Comparison of ENCODE assay signal across 9 mouse cellular contexts in the genomic region with DNA sequence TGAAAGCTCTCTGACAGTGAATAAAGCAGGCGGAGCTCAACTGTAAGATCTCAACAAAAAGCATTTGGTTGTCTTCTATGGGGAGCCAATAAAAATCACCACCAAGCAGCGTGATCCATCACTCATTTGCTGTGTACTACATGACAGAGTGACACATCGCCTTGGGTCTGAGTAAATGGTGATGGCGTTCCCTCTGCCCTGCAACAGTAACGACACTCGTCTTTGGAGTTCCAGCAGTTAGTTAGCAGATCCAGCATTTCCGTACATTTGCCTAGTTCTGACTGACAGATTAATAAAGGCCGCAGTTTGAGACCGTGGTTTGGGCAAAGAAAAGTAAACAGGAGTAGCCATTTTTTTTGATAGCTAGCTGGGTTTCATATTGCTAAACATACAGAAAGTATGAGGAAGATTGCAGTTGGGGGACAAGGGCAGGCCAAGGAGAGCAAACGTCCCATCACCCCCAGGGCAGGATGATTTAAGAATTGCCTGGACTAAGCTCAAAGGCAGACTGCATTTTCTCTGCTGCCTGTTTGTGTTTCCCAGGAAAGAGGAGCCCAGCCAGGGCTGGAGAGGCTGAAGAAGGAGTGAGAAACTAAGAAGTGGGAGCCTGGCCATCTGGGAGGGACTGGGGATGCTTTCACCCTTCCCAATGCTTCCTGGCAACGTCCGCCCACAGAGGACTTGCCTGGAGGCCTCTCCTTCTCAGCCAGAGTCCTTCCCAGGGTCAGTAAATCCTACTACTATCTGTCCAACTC. TPM values are rescaled to one million over a fixed set of nuclear protein-coding genes. Genes with fewer than 3 reads are reported as not detected.
DNase-seq lines count a peak whose midpoint lies in the region; ATAC-seq lines count a peak whose summit lies in the region.
"Had no signal": no experiment of that assay in that cellular context is flagged by ENCODE, and none has a peak within 500 bp of the region (broad histone marks: within the 10 kb centered on the region; RNA-seq: fewer than 3 reads in every experiment).

No protein-coding gene starts in this region.

- H3K9ac ChIP-seq in forebrain, embryonic 12.5 days, result no peak overlapping the region

- WGBS in forebrain, embryonic 12.5 days, result 65% methylated on average over 12 of the region's 12 CpGs
- 78% methylated on average over 12 of the region's 12 CpGs for WGBS in forebrain, embryonic 10.5 days
- WGBS in embryonic facial prominence, embryonic 10.5 days, result 65% methylated on average over 12 of the region's 12 CpGs

- H3K9me3 ChIP-seq in forebrain, embryonic 12.5 days, result no peaks in the 10 kb centered on the region
- no peaks in the 10 kb centered on the region for H3K9me3 ChIP-seq in forebrain, embryonic 10.5 days
- no peaks in the 10 kb centered on the region for H3K9me3 ChIP-seq in embryonic facial prominence, embryonic 10.5 days

- DNase-seq in forebrain, embryonic 10.5 days (ENCODE audit: extremely low spot score, low spot score), result no peak
- DNase-seq in embryonic facial prominence, embryonic 10.5 days (ENCODE audit: low spot score), result no peak
- peak; percentile 58 to 67 for DNase-seq in heart, postnatal 14 days
- DNase-seq in left cerebral cortex, postnatal 10 days (ENCODE audit: extremely low spot score in 1 of 2, low spot score in 2 of 2), result peak; percentile 48 to 79
- peak; percentile 31 for DNase-seq in ovary, adult 18-20 months (ENCODE audit: low spot score)
- DNase-seq in thymus, postnatal 14 days, result no peak
- DNase-seq in yolk sac, embryonic 10.5 days (ENCODE audit: low spot score), result no peak

- no peak overlapping the region for H3K4me2 ChIP-seq in forebrain, embryonic 12.5 days

- ATAC-seq in forebrain, embryonic 12.5 days (ENCODE audit: low FRiP score), result 0 out of 2 replicates have a peak, but pooled peaks have one; percentile 20

- peak overlapping the region; percentile 13; the same call in 1 of the 2 replicates for H3K27ac ChIP-seq in forebrain, embryonic 12.5 days
- H3K27ac ChIP-seq in forebrain, embryonic 10.5 days, result no peak overlapping the region
- 0 out of 2 replicates have a peak overlapping the region, but pooled peaks have one; percentile 16 for H3K27ac ChIP-seq in embryonic facial prominence, embryonic 10.5 days (replicated peaks)

- H3K4me1 ChIP-seq in forebrain, embryonic 12.5 days, result 0 out of 2 replicates have a peak, but pooled peaks cover 9% of the 10 kb centered on the region
- peaks cover 6% of the 10 kb centered on the region; the same call in 1 of the 2 replicates for H3K4me1 ChIP-seq in forebrain, embryonic 10.5 days
- H3K4me1 ChIP-seq in embryonic facial prominence, embryonic 10.5 days, result peaks cover 10% of the 10 kb centered on the region

- intact Hi-C loops in heart, postnatal 14 days (cut with DNase I), result no loop called here
- intact Hi-C loops in left cerebral cortex, postnatal 10 days (cut with DNase I), result no loop called here

- no peaks in the 10 kb centered on the region for H3K27me3 ChIP-seq in forebrain, embryonic 12.5 days
- peaks cover 6% of the 10 kb centered on the region; the same call in 1 of the 2 replicates for H3K27me3 ChIP-seq in forebrain, embryonic 10.5 days (ENCODE audit: poor library complexity, severe bottlenecking)
- H3K27me3 ChIP-seq in embryonic facial prominence, embryonic 10.5 days (replicated peaks; ENCODE audit: low read depth, poor library complexity, severe bottlenecking), result 0 out of 2 replicates have a peak, but pooled peaks cover 8% of the 10 kb centered on the region

- no peak overlapping the region for H3K4me3 ChIP-seq in forebrain, embryonic 12.5 days (replicated peaks)
- H3K4me3 ChIP-seq in forebrain, embryonic 10.5 days, result no peak overlapping the region
- H3K4me3 ChIP-seq in embryonic facial prominence, embryonic 10.5 days, result no peak overlapping the region

- H3K36me3 ChIP-seq in forebrain, embryonic 12.5 days (replicated peaks), result no peaks in the 10 kb centered on the region
- H3K36me3 ChIP-seq in forebrain, embryonic 10.5 days (replicated peaks), result no peaks in the 10 kb centered on the region
- H3K36me3 ChIP-seq in embryonic facial prominence, embryonic 10.5 days (replicated peaks), result no peaks in the 10 kb centered on the region

RNA-seq across cellular contexts. Expression of gene Fjx1, which starts 11.5 kb away (rescaled TPM):
- polyA plus RNA-seq in forebrain, embryonic 12.5 days (2016; fragmentation: Nextera tagmentation; extraction: Ambion mirVana), result 41.7 and 48.6 TPM in 2 replicates
- polyA plus RNA-seq in forebrain, embryonic 10.5 days (2016; fragmentation: Nextera tagmentation; extraction: Ambion mirVana), result 13.3 and 13.5 TPM in 2 replicates
- polyA plus RNA-seq in embryonic facial prominence, embryonic 10.5 days (2016; fragmentation: Nextera tagmentation; extraction: Ambion mirVana), result 9.9 and 10.4 TPM in 2 replicates
- 1 to 10 TPM in 1 of 2 experiments, under 1 TPM in 1; 0.98 to 1.1 TPM for total RNA-seq in heart, postnatal 14 days (2021)
- 10 to 100 TPM; 74.9 to 84.1 TPM for total RNA-seq in left cerebral cortex, postnatal 10 days (2021)
- total RNA-seq: neutrophil, adult 5-6 weeks had no signal

RNA-seq across cellular contexts. Expression of gene Trim44, which starts 56.1 kb away (rescaled TPM):
- polyA plus RNA-seq in forebrain, embryonic 12.5 days (2016; fragmentation: Nextera tagmentation; extraction: Ambion mirVana), result 45.4 and 54.2 TPM in 2 replicates
- polyA plus RNA-seq in forebrain, embryonic 10.5 days (2016; fragmentation: Nextera tagmentation; extraction: Ambion mirVana), result 20.6 and 21.9 TPM in 2 replicates
- polyA plus RNA-seq in embryonic facial prominence, embryonic 10.5 days (2016; fragmentation: Nextera tagmentation; extraction: Ambion mirVana), result 23.7 and 24.1 TPM in 2 replicates
- 10 to 100 TPM; 30.0 to 31.3 TPM for total RNA-seq in heart, postnatal 14 days (2021)
- total RNA-seq in left cerebral cortex, postnatal 10 days (2021), result 100 to 1,000 TPM; 177 to 178 TPM

Comparison
In these comparisons a context has a peak if more than half of its experiments do, and no peak if none do; other contexts are left out.
1. DNase-seq: peak in heart, postnatal 14 days (2 of 2), left cerebral cortex, postnatal 10 days (2 of 2) and ovary, adult 18-20 months (single experiment); none in forebrain, embryonic 10.5 days (single experiment), embryonic facial prominence, embryonic 10.5 days (single experiment), thymus, postnatal 14 days (single experiment) and yolk sac, embryonic 10.5 days (single experiment).